Comparison of ENCODE assay signal across 28 mouse cellular contexts in genomic region chr17:70414202-70414601, GRCm38 (mm10).
"Had no signal": no experiment of that assay in that cellular context is flagged by ENCODE, and none has a peak within 500 bp of the region (broad histone marks: within the 10 kb centered on the region; RNA-seq: fewer than 3 reads in every experiment).

No protein-coding gene starts in this region.

- H3K36me3 ChIP-seq: heart, embryonic 10.5 days; heart, embryonic 12.5 days; hindbrain, embryonic 10.5 days; hindbrain, embryonic 12.5 days; intestine, embryonic 15.5 days; limb, embryonic 10.5 days; limb, embryonic 12.5 days; liver, embryonic 13.5 days; liver, embryonic 15.5 days had no signal

- H3K4me2 ChIP-seq: heart, embryonic 12.5 days; hindbrain, embryonic 12.5 days; hindbrain, embryonic 14.5 days; intestine, embryonic 15.5 days; limb, embryonic 12.5 days; liver, embryonic 11.5 days; liver, embryonic 13.5 days; liver, embryonic 15.5 days had no signal

- H3K27ac ChIP-seq: gastrocnemius, adult 2 months; heart, adult 2 months; heart, embryonic 10.5 days; hindbrain, embryonic 10.5 days; hindbrain, embryonic 12.5 days; hindbrain, embryonic 14.5 days; intestine, embryonic 15.5 days; left cerebral cortex, adult 2 months; limb, embryonic 10.5 days; limb, embryonic 12.5 days; liver, embryonic 13.5 days; liver, embryonic 15.5 days had no signal

- H3K9ac ChIP-seq: heart, embryonic 12.5 days; hindbrain, embryonic 12.5 days; hindbrain, embryonic 14.5 days; intestine, embryonic 15.5 days; limb, embryonic 12.5 days; liver, embryonic 13.5 days; liver, embryonic 15.5 days had no signal

- H3K9me3 ChIP-seq: heart, embryonic 10.5 days; heart, embryonic 12.5 days; hindbrain, embryonic 10.5 days; hindbrain, embryonic 12.5 days; intestine, embryonic 15.5 days; limb, embryonic 10.5 days; limb, embryonic 12.5 days; liver, embryonic 13.5 days; liver, embryonic 15.5 days had no signal

- H3K4me3 ChIP-seq: gastrocnemius, adult 2 months; heart, adult 2 months; heart, embryonic 10.5 days; heart, embryonic 12.5 days; hindbrain, embryonic 10.5 days; hindbrain, embryonic 12.5 days; intestine, embryonic 15.5 days; left cerebral cortex, adult 2 months; limb, embryonic 10.5 days; limb, embryonic 12.5 days; liver, embryonic 13.5 days; liver, embryonic 15.5 days had no signal

- ATAC-seq: hindbrain, embryonic 16.5 days; inflammation-experienced regulatory T-cells, adult 6 months; intestine, embryonic 15.5 days; intestine, postnatal 0 days had no signal

- H3K27me3 ChIP-seq: heart, embryonic 12.5 days; hindbrain, embryonic 12.5 days; intestine, embryonic 15.5 days; limb, embryonic 12.5 days; liver, embryonic 13.5 days; liver, embryonic 15.5 days had no signal

- DNase-seq: gastrocnemius, adult 2 months; gastrocnemius, postnatal 10 days; gastrocnemius, postnatal 25 days; heart, adult 2 months; heart, postnatal 10 days; heart, postnatal 4 days; kidney, adult 18-20 months; kidney, adult 8-10 months; kidney, postnatal 10 days; kidney, postnatal 25 days; kidney, postnatal 4 days; layer of hippocampus, adult 9-11 months; liver; liver, embryonic 13.5 days had no signal

- H3K4me1 ChIP-seq: heart, embryonic 10.5 days; heart, embryonic 12.5 days; hindbrain, embryonic 10.5 days; hindbrain, embryonic 12.5 days; intestine, embryonic 15.5 days; limb, embryonic 12.5 days; liver, embryonic 13.5 days; liver, embryonic 15.5 days had no signal
